Mouse (Mus musculus): ENCODE data around the gene Gm10024. TPM values are rescaled to one million over a fixed set of nuclear protein-coding genes. Genes with fewer than 3 reads are reported as not detected.

The Gm10024 gene
- polyA plus RNA-seq (2014; fragmentation: Illumina TruSeq; extraction: RNeasy Lipid Tissue Mini Kit (QIAGEN cat#74804); ENCODE audit: insufficient read depth, low read depth, low replicate concordance), result not detected

GRCm38 (mm10) chr10:77711157-77711556 is at the start of gene Gm10024:
Gm10024 (plus strand) TSS chr10:77711457.

GRCm38 (mm10) chr10:77685895-77686664 is 25.2 kb upstream of the Gm10024 start, which contains the start of gene Tspear:
Tspear (plus strand) TSS chr10:77686569.

GRCm38 (mm10) chr10:77690356-77690807 is 20.9 kb upstream of the Gm10024 start, which contains the start of gene Gm19402:
Gm19402 (minus strand) TSS chr10:77690757.

GRCm38 (mm10) chr10:77697133-77697532 is 14.1 kb upstream of the Gm10024 start, which contains the start of gene Gm9508:
Gm9508 (minus strand) TSS chr10:77697233.

GRCm38 (mm10) chr10:77706326-77706725 is 4.9 kb upstream of the Gm10024 start, which contains the start of gene Gm10272:
Gm10272 (plus strand) TSS chr10:77706626.

GRCm38 (mm10) chr10:77715507-77715906 is 4.2 kb downstream of the Gm10024 start, which contains the start of gene Gm10142:
Gm10142 (plus strand) TSS chr10:77715807.

GRCm38 (mm10) chr10:77720299-77720698 is 9.0 kb downstream of the Gm10024 start, which contains the start of gene Krtap12-1:
Krtap12-1 (plus strand) TSS chr10:77720599.

GRCm38 (mm10) chr10:77726186-77726585 is 14.9 kb downstream of the Gm10024 start, which contains the start of gene Gm10100:
Gm10100 (plus strand) TSS chr10:77726486.

GRCm38 (mm10) chr10:77741924-77742688 is 30.8 kb downstream of the Gm10024 start, which contains the start of gene Gm18596:
Gm18596 (minus strand) TSS chr10:77742638.

GRCm38 (mm10) chr10:77751254-77751653 is 40.0 kb downstream of the Gm10024 start, which contains the start of gene Gm9736:
Gm9736 (minus strand) TSS chr10:77751354.

GRCm38 (mm10) chr10:77759582-77759981 is 48.3 kb downstream of the Gm10024 start, which contains the start of gene Gm3233:
Gm3233 (minus strand) TSS chr10:77759682.

Other genes starting within 250 kb of the Gm10024 start
- gene Fam207a, start 195.7 kb upstream of the Gm10024 start, polyA plus RNA-seq (2014; fragmentation: Illumina TruSeq; extraction: RNeasy Lipid Tissue Mini Kit (QIAGEN cat#74804); ENCODE audit: insufficient read depth, low read depth, low replicate concordance), result 16.8 TPM
- gene Itgb2, start 181.2 kb upstream of the Gm10024 start, polyA plus RNA-seq (2014; fragmentation: Illumina TruSeq; extraction: RNeasy Lipid Tissue Mini Kit (QIAGEN cat#74804); ENCODE audit: insufficient read depth, low read depth, low replicate concordance), result 40.3 TPM
- gene Pttg1ip, start 129.7 kb upstream of the Gm10024 start, polyA plus RNA-seq (2014; fragmentation: Illumina TruSeq; extraction: RNeasy Lipid Tissue Mini Kit (QIAGEN cat#74804); ENCODE audit: insufficient read depth, low read depth, low replicate concordance), result 165 TPM
- 119 TPM for gene Sumo3, start 105.4 kb upstream of the Gm10024 start, polyA plus RNA-seq (2014; fragmentation: Illumina TruSeq; extraction: RNeasy Lipid Tissue Mini Kit (QIAGEN cat#74804); ENCODE audit: insufficient read depth, low read depth, low replicate concordance)
- 1.5 TPM for gene Gm49325, start 105.3 kb upstream of the Gm10024 start, polyA plus RNA-seq (2014; fragmentation: Illumina TruSeq; extraction: RNeasy Lipid Tissue Mini Kit (QIAGEN cat#74804); ENCODE audit: insufficient read depth, low read depth, low replicate concordance)
- 44.6 TPM for gene Ube2g2, start 89.2 kb upstream of the Gm10024 start, polyA plus RNA-seq (2014; fragmentation: Illumina TruSeq; extraction: RNeasy Lipid Tissue Mini Kit (QIAGEN cat#74804); ENCODE audit: insufficient read depth, low read depth, low replicate concordance)
- gene Tspear, start 24.9 kb upstream of the Gm10024 start, polyA plus RNA-seq (2014; fragmentation: Illumina TruSeq; extraction: RNeasy Lipid Tissue Mini Kit (QIAGEN cat#74804); ENCODE audit: insufficient read depth, low read depth, low replicate concordance), result not detected
- gene Gm19402, start 20.7 kb upstream of the Gm10024 start, polyA plus RNA-seq (2014; fragmentation: Illumina TruSeq; extraction: RNeasy Lipid Tissue Mini Kit (QIAGEN cat#74804); ENCODE audit: insufficient read depth, low read depth, low replicate concordance), result not detected
- not detected for gene Gm9508, start 14.2 kb upstream of the Gm10024 start, polyA plus RNA-seq (2014; fragmentation: Illumina TruSeq; extraction: RNeasy Lipid Tissue Mini Kit (QIAGEN cat#74804); ENCODE audit: insufficient read depth, low read depth, low replicate concordance)
- not detected for gene Gm10272, start 4.8 kb upstream of the Gm10024 start, polyA plus RNA-seq (2014; fragmentation: Illumina TruSeq; extraction: RNeasy Lipid Tissue Mini Kit (QIAGEN cat#74804); ENCODE audit: insufficient read depth, low read depth, low replicate concordance)
- not detected for gene Gm10142, start 4.3 kb downstream of the Gm10024 start, polyA plus RNA-seq (2014; fragmentation: Illumina TruSeq; extraction: RNeasy Lipid Tissue Mini Kit (QIAGEN cat#74804); ENCODE audit: insufficient read depth, low read depth, low replicate concordance)
- gene Krtap12-1, start 9.1 kb downstream of the Gm10024 start, polyA plus RNA-seq (2014; fragmentation: Illumina TruSeq; extraction: RNeasy Lipid Tissue Mini Kit (QIAGEN cat#74804); ENCODE audit: insufficient read depth, low read depth, low replicate concordance), result not detected
- not detected for gene Gm10100, start 15.0 kb downstream of the Gm10024 start, polyA plus RNA-seq (2014; fragmentation: Illumina TruSeq; extraction: RNeasy Lipid Tissue Mini Kit (QIAGEN cat#74804); ENCODE audit: insufficient read depth, low read depth, low replicate concordance)
- gene Gm18596, start 31.2 kb downstream of the Gm10024 start, polyA plus RNA-seq (2014; fragmentation: Illumina TruSeq; extraction: RNeasy Lipid Tissue Mini Kit (QIAGEN cat#74804); ENCODE audit: insufficient read depth, low read depth, low replicate concordance), result not detected
- gene Gm9736, start 39.9 kb downstream of the Gm10024 start, polyA plus RNA-seq (2014; fragmentation: Illumina TruSeq; extraction: RNeasy Lipid Tissue Mini Kit (QIAGEN cat#74804); ENCODE audit: insufficient read depth, low read depth, low replicate concordance), result not detected
- not detected for gene Gm3233, start 48.2 kb downstream of the Gm10024 start, polyA plus RNA-seq (2014; fragmentation: Illumina TruSeq; extraction: RNeasy Lipid Tissue Mini Kit (QIAGEN cat#74804); ENCODE audit: insufficient read depth, low read depth, low replicate concordance)
- not detected for gene Gm3238, start 59.9 kb downstream of the Gm10024 start, polyA plus RNA-seq (2014; fragmentation: Illumina TruSeq; extraction: RNeasy Lipid Tissue Mini Kit (QIAGEN cat#74804); ENCODE audit: insufficient read depth, low read depth, low replicate concordance)
- not detected for gene Gm7138, start 65.5 kb downstream of the Gm10024 start, polyA plus RNA-seq (2014; fragmentation: Illumina TruSeq; extraction: RNeasy Lipid Tissue Mini Kit (QIAGEN cat#74804); ENCODE audit: insufficient read depth, low read depth, low replicate concordance)
- gene Gm3250, start 71.1 kb downstream of the Gm10024 start, polyA plus RNA-seq (2014; fragmentation: Illumina TruSeq; extraction: RNeasy Lipid Tissue Mini Kit (QIAGEN cat#74804); ENCODE audit: insufficient read depth, low read depth, low replicate concordance), result not detected
- not detected for gene Gm7137, start 76.7 kb downstream of the Gm10024 start, polyA plus RNA-seq (2014; fragmentation: Illumina TruSeq; extraction: RNeasy Lipid Tissue Mini Kit (QIAGEN cat#74804); ENCODE audit: insufficient read depth, low read depth, low replicate concordance)
- gene Gm9639, start 83.6 kb downstream of the Gm10024 start, polyA plus RNA-seq (2014; fragmentation: Illumina TruSeq; extraction: RNeasy Lipid Tissue Mini Kit (QIAGEN cat#74804); ENCODE audit: insufficient read depth, low read depth, low replicate concordance), result not detected
- not detected for gene Gm19668, start 87.7 kb downstream of the Gm10024 start, polyA plus RNA-seq (2014; fragmentation: Illumina TruSeq; extraction: RNeasy Lipid Tissue Mini Kit (QIAGEN cat#74804); ENCODE audit: insufficient read depth, low read depth, low replicate concordance)
- not detected for gene Gm9507, start 100.4 kb downstream of the Gm10024 start, polyA plus RNA-seq (2014; fragmentation: Illumina TruSeq; extraction: RNeasy Lipid Tissue Mini Kit (QIAGEN cat#74804); ENCODE audit: insufficient read depth, low read depth, low replicate concordance)
- gene Gm2696, start 103.2 kb downstream of the Gm10024 start, polyA plus RNA-seq (2014; fragmentation: Illumina TruSeq; extraction: RNeasy Lipid Tissue Mini Kit (QIAGEN cat#74804); ENCODE audit: insufficient read depth, low read depth, low replicate concordance), result not detected
- not detected for gene Krtap10-4, start 115.6 kb downstream of the Gm10024 start, polyA plus RNA-seq (2014; fragmentation: Illumina TruSeq; extraction: RNeasy Lipid Tissue Mini Kit (QIAGEN cat#74804); ENCODE audit: insufficient read depth, low read depth, low replicate concordance)
- gene Krtap10-10, start 124.5 kb downstream of the Gm10024 start, polyA plus RNA-seq (2014; fragmentation: Illumina TruSeq; extraction: RNeasy Lipid Tissue Mini Kit (QIAGEN cat#74804); ENCODE audit: insufficient read depth, low read depth, low replicate concordance), result not detected
- gene Gm36176, start 135.3 kb downstream of the Gm10024 start, polyA plus RNA-seq (2014; fragmentation: Illumina TruSeq; extraction: RNeasy Lipid Tissue Mini Kit (QIAGEN cat#74804); ENCODE audit: insufficient read depth, low read depth, low replicate concordance), result not detected
- not detected for gene Gm10318, start 141.4 kb downstream of the Gm10024 start, polyA plus RNA-seq (2014; fragmentation: Illumina TruSeq; extraction: RNeasy Lipid Tissue Mini Kit (QIAGEN cat#74804); ENCODE audit: insufficient read depth, low read depth, low replicate concordance)
- not detected for gene Gm3285, start 150.5 kb downstream of the Gm10024 start, polyA plus RNA-seq (2014; fragmentation: Illumina TruSeq; extraction: RNeasy Lipid Tissue Mini Kit (QIAGEN cat#74804); ENCODE audit: insufficient read depth, low read depth, low replicate concordance)
- gene Lrrc3, start 191.1 kb downstream of the Gm10024 start, polyA plus RNA-seq (2014; fragmentation: Illumina TruSeq; extraction: RNeasy Lipid Tissue Mini Kit (QIAGEN cat#74804); ENCODE audit: insufficient read depth, low read depth, low replicate concordance), result 0.40 TPM

All from lung, adult 10 weeks (tissue).